Mouse (Mus musculus) layer of hippocampus, adult 6 months (tissue): Measurements from ENCODE around the gene Ankrd61. TPM values are rescaled to one million over a fixed set of nuclear protein-coding genes. Genes with fewer than 3 reads are reported as not detected.

Experiments used
- long read RNA-seq, 2 experiments: library from polyadenylated mRNA; unstranded; transcript quantifications; one replicate each; pipeline ENCODE4 v2.0.0; 2019 to 2020
- polyA plus RNA-seq: library from polyadenylated mRNA; unstranded; fragments of <200 nt; fragmentation: Nextera tagmentation; gene quantifications from 2 replicates; pipeline ENCODE4 v1.2.3, GENCODE M21; 2021

Ankrd61 gene
- not detected in 2 replicates for polyA plus RNA-seq
- long read RNA-seq, experiment 1 = 0 reads
- long read RNA-seq, experiment 2 = 0 reads

DNA sequence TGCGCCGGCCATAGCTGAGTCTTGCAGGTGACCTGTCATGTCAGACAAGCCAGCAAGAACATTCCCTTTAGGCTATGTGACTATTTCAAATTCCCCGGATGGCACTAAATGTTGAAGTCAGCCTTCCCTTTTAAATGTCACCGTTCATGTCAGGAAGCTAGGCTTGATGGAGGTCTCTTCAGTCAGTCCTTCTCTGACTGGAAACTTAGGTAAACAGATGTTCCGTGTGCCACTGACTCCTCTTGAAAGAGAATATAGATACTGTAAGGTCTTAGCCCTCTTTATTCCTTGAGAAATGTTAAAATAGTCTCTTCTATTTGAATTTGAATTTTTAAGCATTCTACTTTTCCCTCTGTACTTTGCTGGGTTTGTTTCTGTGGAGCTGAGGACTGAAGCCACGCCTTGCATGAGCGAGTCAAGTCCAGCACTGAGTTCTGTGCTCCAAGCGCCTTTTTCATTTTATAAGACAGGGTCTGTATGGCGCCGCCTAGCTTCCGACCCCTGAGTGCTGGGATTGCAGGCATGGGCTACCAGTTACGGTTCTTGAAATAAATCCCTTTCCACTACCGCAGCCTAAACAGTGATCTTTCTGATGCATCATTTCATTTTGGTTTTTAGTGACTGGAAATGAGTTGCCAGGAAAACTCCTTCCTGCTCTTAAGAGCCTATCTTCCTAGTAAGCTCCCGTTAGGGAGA is at the start of gene Ankrd61:
TSS of gene Ankrd61 (minus strand) at position 51 of the 696 bp plus-strand sequence.

GRCm38 (mm10) chr5:143932831-143933230 is 35.3 kb upstream of the Ankrd61 start, which contains the start of gene Rsph10b:
Gene Rsph10b, plus strand, starts transcription at chr5:143933035.

DNA sequence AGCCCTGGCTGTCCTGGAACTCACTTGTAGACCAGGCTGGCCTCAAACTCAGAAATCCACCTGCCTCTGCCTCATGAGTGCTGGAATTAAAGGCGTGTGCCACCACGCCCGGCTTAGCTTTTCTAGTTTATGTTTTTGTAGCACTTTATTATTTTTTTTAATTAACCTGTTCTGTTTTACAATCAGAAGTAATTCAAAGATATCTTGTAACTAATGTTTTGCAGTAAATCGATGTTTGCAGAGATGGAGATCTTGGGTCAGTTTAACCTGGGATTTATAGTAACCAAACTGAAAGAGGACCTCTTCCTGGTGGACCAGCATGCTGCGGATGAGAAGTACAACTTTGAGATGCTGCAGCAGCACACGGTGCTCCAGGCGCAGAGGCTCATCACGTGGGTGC is 30.4 kb upstream of the Ankrd61 start, which contains the start of gene Gm42421:
TSS of gene Gm42421 (plus strand) at position 301 of the 400 bp plus-strand sequence.

GRCm38 (mm10) chr5:143909417-143910400 is 12.2 kb upstream of the Ankrd61 start, which contains the start of the genes Aimp2 and Pms2:
Gene Aimp2, minus strand, starts transcription at chr5:143909847.
Gene Pms2, plus strand, starts transcription at chr5:143909964.

Other genes starting within 250 kb of the Ankrd61 start
- 7.2 and 8.2 TPM in 2 replicates for gene Usp42, start 165.4 kb downstream of the Ankrd61 start, polyA plus RNA-seq
- gene Eif2ak1, start 79.9 kb downstream of the Ankrd61 start, polyA plus RNA-seq = 23.0 and 23.9 TPM in 2 replicates
- 44.7 and 47.5 TPM in 2 replicates for gene Aimp2, start 12.2 kb upstream of the Ankrd61 start, polyA plus RNA-seq
- gene Pms2, start 12.3 kb upstream of the Ankrd61 start, polyA plus RNA-seq = 8.2 TPM in 2 replicates
- not detected in 2 replicates for gene Gm42421, start 30.5 kb upstream of the Ankrd61 start, polyA plus RNA-seq
- 1.7 and 4.3 TPM in 2 replicates for gene Rsph10b, start 35.4 kb upstream of the Ankrd61 start, polyA plus RNA-seq
- 12.9 and 13.1 TPM in 2 replicates for gene Ccz1, start 117.2 kb upstream of the Ankrd61 start, polyA plus RNA-seq
- not detected in 2 replicates for gene Ocm, start 129.0 kb upstream of the Ankrd61 start, polyA plus RNA-seq
- 7.9 and 8.0 TPM in 2 replicates for gene Lmtk2, start 202.8 kb upstream of the Ankrd61 start, polyA plus RNA-seq